Mouse (Mus musculus) small intestine, adult 2 months (tissue): ENCODE results near the gene Dcst1.

Source experiments
- CTCF ChIP-seq: fragments of 200-500 bp; IDR thresholded peaks from 2 replicates; pipeline ENCODE4 v1.5.1; 2012; ENCODE audit warnings: low read depth, mild to moderate bottlenecking, control low read depth, inconsistent platforms, low read length, moderate library complexity, mixed read lengths; ENCODE audit not compliant: insufficient replicate concordance, insufficient read length; ENCODE audit errors: extremely low read depth
- POLR2A ChIP-seq: fragments of 200-500 bp; IDR thresholded peaks from 2 replicates; pipeline ENCODE4 v1.6.1; 2012; ENCODE audit warnings: low read depth, mild to moderate bottlenecking, control low read depth, inconsistent platforms, low read length, moderate library complexity

DNA sequence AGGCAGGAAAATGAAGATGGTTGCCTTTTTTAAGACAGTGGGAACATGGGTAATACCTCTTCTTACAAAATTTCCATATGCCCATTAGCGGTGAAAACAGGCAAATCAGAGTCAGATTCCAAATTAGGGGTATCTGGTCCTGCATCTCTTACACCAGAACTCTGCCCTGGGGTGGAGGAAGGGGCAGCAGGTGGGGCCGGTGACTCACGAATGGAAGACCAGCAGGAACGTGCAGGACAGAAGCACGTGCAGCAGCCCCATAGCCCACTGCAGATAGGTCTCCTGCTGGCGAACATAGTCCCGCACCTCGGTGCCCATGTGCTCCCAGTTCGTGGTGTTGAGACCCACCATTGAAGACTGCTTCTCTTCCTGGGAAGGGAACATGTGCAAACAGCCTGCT is 9.0 kb downstream of the Dcst1 start:
- TF ChIP-seq CTCF, result no peak
- no peak for TF ChIP-seq POLR2A
